Mouse (Mus musculus): ENCODE results near the gene Sumo1.

DNA sequence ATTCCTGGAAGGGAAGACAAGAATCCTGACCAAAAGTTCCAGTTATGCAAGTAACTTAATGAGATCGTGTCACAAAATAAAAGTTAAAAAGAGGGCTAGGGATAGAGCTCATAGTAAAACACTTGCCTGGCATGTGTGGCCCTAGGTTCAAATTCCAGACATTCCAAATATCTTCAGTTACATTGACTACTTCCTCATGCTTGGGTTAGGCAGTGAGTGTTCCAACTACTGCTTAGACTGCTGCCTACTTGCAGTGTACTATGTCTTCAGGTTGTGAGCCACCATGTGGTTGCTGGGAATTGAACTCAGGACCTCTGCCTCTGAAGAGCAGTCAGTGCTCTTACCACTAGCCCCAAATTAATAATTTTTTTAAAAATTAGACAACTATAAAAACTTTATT lies 16.9 kb upstream of the Sumo1 start:
- TF ChIP-seq POLR2A (IDR thresholded peaks at IDR 0.05; ENCODE audit: insufficient read depth, low read length) (no peak), EP300 (IDR thresholded peaks at IDR 0.05; ENCODE audit: insufficient read depth, low read depth, low read length) (no peak)
